Mouse (Mus musculus) cortical plate, adult 2 months (tissue): ENCODE results near the gene Ncapd3.

Experiments used
- CTCF ChIP-seq: fragments of 200-500 bp; IDR thresholded peaks from 2 replicates; pipeline ENCODE4 v1.5.1; 2011; ENCODE audit warnings: mild to moderate bottlenecking, control low read depth, low read length; ENCODE audit not compliant: insufficient read depth; ENCODE audit errors: extremely low read depth
- POLR2A ChIP-seq: fragments of 200-500 bp; IDR thresholded peaks from 2 replicates; pipeline ENCODE4 v1.6.1; 2011; ENCODE audit warnings: mild to moderate bottlenecking, low read length, control low read depth; ENCODE audit not compliant: insufficient read depth; ENCODE audit errors: extremely low read depth

GRCm38 (mm10) chr9:27125450-27125849 is 95.5 kb downstream of the Ncapd3 start:
- TF ChIP-seq CTCF (no peak), POLR2A (no peak)
